Mouse (Mus musculus): ENCODE measurements around the gene Bdh2. TPM values are rescaled to one million over a fixed set of nuclear protein-coding genes. Genes with fewer than 3 reads are reported as not detected.

The Bdh2 gene
- polyA plus RNA-seq, 1 experiment: 4.8 TPM

Other genes starting within 250 kb of the Bdh2 start
- 0.39 and 0.42 TPM in 2 replicates for gene Cenpe, start 68.7 kb upstream of the Bdh2 start, polyA plus RNA-seq (2012; rRNA removed)
- gene Slc9b2, start 26.5 kb downstream of the Bdh2 start, polyA plus RNA-seq (2012; rRNA removed): 0.61 and 0.85 TPM in 2 replicates
- 0.08 and 0.10 TPM in 2 replicates for gene Slc9b1, start 66.8 kb downstream of the Bdh2 start, polyA plus RNA-seq (2012; rRNA removed)
- gene Cisd2, start 142.7 kb downstream of the Bdh2 start, polyA plus RNA-seq (2012; rRNA removed): 18.0 and 19.4 TPM in 2 replicates
- gene Ube2d3, start 156.9 kb downstream of the Bdh2 start, polyA plus RNA-seq (2012; rRNA removed): 246 and 275 TPM in 2 replicates
- gene Manba, start 204.4 kb downstream of the Bdh2 start, polyA plus RNA-seq (2012; rRNA removed): 9.5 and 14.8 TPM in 2 replicates

Measured in gonadal fat pad, adult 2 months (tissue).